8 mouse cellular contexts compared by ENCODE assay signal in genomic region chr13:32662041-32662440, GRCm38 (mm10).
A peak's percentile ranks its signal among the peaks of the same experiment; 100 is the strongest.
DNase-seq lines count a peak whose midpoint lies in the region; ATAC-seq and TF ChIP-seq lines count a peak whose summit lies in the region.
"Had no signal": no experiment of that assay in that cellular context is flagged by ENCODE, and none has a peak within 500 bp of the region (broad histone marks: within the 10 kb centered on the region; RNA-seq: fewer than 3 reads in every experiment).

No protein-coding gene starts in this region.

- DNase-seq in kidney, adult 18-20 months = peak; percentile 16
- peak; percentile 64 for DNase-seq in 416B (ENCODE audit: low read depth)
- DNase-seq in CH12.LX (ENCODE audit: extremely low read depth) = peak; percentile 59
- DNase-seq in kidney, postnatal 14 days = peak; percentile 21
- no peak for DNase-seq in layer of hippocampus, adult 11-12 months (ENCODE audit: low spot score)

- 0 out of 2 replicates have a peak, but pooled peaks cover 2% of the 10 kb centered on the region for H3K4me1 ChIP-seq in kidney, embryonic 15.5 days
- peaks cover 7 to 44% of the 10 kb centered on the region in 2 experiments; a peak in 3 of 4 replicates for H3K4me1 ChIP-seq in CH12.LX (ENCODE audit: control insufficient read depth in 1 of 2, insufficient read depth in 2 of 2)

- no peak overlapping the region for H3K4me2 ChIP-seq in kidney, embryonic 15.5 days
- peak overlapping the region; percentile 21; the same call in 1 of the 2 replicates for H3K4me2 ChIP-seq in CH12.LX (ENCODE audit: insufficient read depth, low read depth, poor library complexity, severe bottlenecking)
- H3K4me2 ChIP-seq: limb, embryonic 12.5 days had no signal

- H3K36me3 ChIP-seq in kidney, embryonic 15.5 days = no peaks in the 10 kb centered on the region
- no peaks in the 10 kb centered on the region for H3K36me3 ChIP-seq in CH12.LX (replicated peaks in 1 of 2; ENCODE audit: control insufficient read depth in 1 of 2, insufficient read depth in 1 of 2, low read length in 1 of 2)
- H3K36me3 ChIP-seq: limb, embryonic 12.5 days had no signal

- H3K27ac ChIP-seq in kidney, embryonic 15.5 days = no peak overlapping the region
- no peak overlapping the region for H3K27ac ChIP-seq in CH12.LX (ENCODE audit: insufficient read depth, low read depth)
- H3K27ac ChIP-seq: limb, embryonic 12.5 days had no signal

- no peak for TF ChIP-seq POLR2A in CH12.LX (IDR thresholded peaks at IDR 0.05; ENCODE audit: low read depth, low read length)

- H3K9me3 ChIP-seq in kidney, embryonic 15.5 days (replicated peaks) = no peaks in the 10 kb centered on the region
- no peaks in the 10 kb centered on the region for H3K9me3 ChIP-seq in CH12.LX (replicated peaks; ENCODE audit: low read length)
- H3K9me3 ChIP-seq: limb, embryonic 12.5 days had no signal

- 68% methylated on average over 3 of the region's 3 CpGs for WGBS in kidney, embryonic 15.5 days

- TF ChIP-seq CTCF in CH12.LX (conservative IDR thresholded peaks at IDR 0.05 in 1 of 2, IDR thresholded peaks at IDR 0.05 in 1 of 2; ENCODE audit: low read depth in 2 of 2, low read length in 2 of 2) = peak; percentile 48 to 71

- no peaks in the 10 kb centered on the region for H3K79me2 ChIP-seq in CH12.LX (replicated peaks; ENCODE audit: control insufficient read depth, extremely low read depth, insufficient read depth, poor library complexity, severe bottlenecking)

- H3K4me3 ChIP-seq in kidney, embryonic 15.5 days (replicated peaks) = no peak overlapping the region
- no peak overlapping the region for H3K4me3 ChIP-seq in CH12.LX (replicated peaks in 1 of 3; ENCODE audit: low read depth in 2 of 3, low read length in 2 of 3, poor library complexity in 1 of 3)
- H3K4me3 ChIP-seq: limb, embryonic 12.5 days had no signal

- peak; percentile 77 for TF ChIP-seq RAD21 in CH12.LX (IDR thresholded peaks at IDR 0.05; ENCODE audit: low read depth, low read length)

- TF ChIP-seq EP300 in CH12.LX (IDR thresholded peaks at IDR 0.05; ENCODE audit: low read length) = no peak

- dilution Hi-C loops in CH12.LX (cut with MboI; ENCODE audit: extremely low pct_ligation_motif_present, extremely low pct_unique_long_range_greater_than_20kb, low sequenced_read_pairs) = no loop called here

- H3K27me3 ChIP-seq in kidney, embryonic 15.5 days = no peaks in the 10 kb centered on the region
- H3K27me3 ChIP-seq in CH12.LX (replicated peaks) = no peaks in the 10 kb centered on the region

- no peak for ATAC-seq in kidney, embryonic 15.5 days (replicated peaks; ENCODE audit: low FRiP score)
- no peak for ATAC-seq in activated CD4-positive, CD25-positive, alpha-beta regulatory T cell, adult 4 months

- H3K9ac ChIP-seq in kidney, embryonic 15.5 days = no peak overlapping the region
- H3K9ac ChIP-seq in CH12.LX (ENCODE audit: insufficient read depth, low read depth) = no peak overlapping the region
- H3K9ac ChIP-seq: limb, embryonic 12.5 days had no signal

- in situ Hi-C loops in CH12.LX (cut with MboI; ENCODE audit: low pct_ligation_motif_present, low pct_unique_long_range_greater_than_20kb, low sequenced_read_pairs) = loop anchor here (10.0 kb wide), 1 partner anchor 57 kb away; no protein-coding TSS in a partner anchor

TF ChIP-seq in CH12.LX, 34 proteins besides CTCF, POLR2A, EP300 and RAD21:
- peak; percentile 48; the same call in 1 of the 2 replicates for TF ChIP-seq SMC3 (IDR thresholded peaks at IDR 0.05; ENCODE audit: low read depth, low read length)
- no peak for TF ChIP-seq ZNF384 (IDR thresholded peaks at IDR 0.05; ENCODE audit: low read depth, low read length)
